Mouse (Mus musculus) lung, embryonic 14.5 days (tissue): ENCODE results near the gene Mrps27. TPM values are rescaled to one million over a fixed set of nuclear protein-coding genes. Genes with fewer than 3 reads are reported as not detected.

Source experiments
- ATAC-seq: fragments of 200-750 bp; cut with Nextera tagmentation; 2 replicates; pipeline ENCODE4 v1.8.0; 2017; ENCODE audit warnings: mild to moderate bottlenecking, moderate TSS enrichment, moderate library complexity; ENCODE audit not compliant: insufficient read depth
- DNase-seq: peaks from one replicate; pipeline ENCODE4 v3.0.0-alpha.2; 2015
- H3K27ac ChIP-seq: fragments of 300-500 bp; sonication (generic); 2 replicates; pipeline ENCODE4 v1.5.1; 2014; ENCODE audit warnings: low read depth, mild to moderate bottlenecking, moderate library complexity
- H3K27me3 ChIP-seq: fragments of 300-500 bp; sonication (generic); 2 replicates; pipeline ENCODE4 v1.6.1; 2014; ENCODE audit warnings: low read length, control low read depth; ENCODE audit not compliant: insufficient read depth
- H3K36me3 ChIP-seq: fragments of 300-500 bp; sonication (generic); 2 replicates; pipeline ENCODE4 v1.6.1; 2014; ENCODE audit warnings: control low read depth; ENCODE audit not compliant: insufficient read depth
- H3K4me1 ChIP-seq: fragments of 300-500 bp; sonication (generic); 2 replicates; pipeline ENCODE4 v1.6.1; 2014; ENCODE audit warnings: antibody characterized with exemption, control low read depth; ENCODE audit not compliant: insufficient read depth
- H3K4me2 ChIP-seq: fragments of 300-500 bp; sonication (generic); 2 replicates; pipeline ENCODE4 v1.6.1; 2014; ENCODE audit warnings: mild to moderate bottlenecking
- H3K4me3 ChIP-seq: fragments of 300-500 bp; sonication (generic); 2 replicates; pipeline ENCODE4 v1.5.1; 2014; ENCODE audit warnings: low read depth, low read length
- H3K9ac ChIP-seq: fragments of 300-500 bp; sonication (generic); 2 replicates; pipeline ENCODE4 v1.6.1; 2014
- H3K9me3 ChIP-seq: fragments of 300-500 bp; sonication (generic); 2 replicates; pipeline ENCODE4 v1.6.1; 2016; ENCODE audit warnings: low read depth, low read length, control low read depth
- CTCF ChIP-seq: IDR thresholded peaks from 2 replicates; pipeline ENCODE4 v1.5.1; 2016; ENCODE audit warnings: antibody characterized with exemption, low read depth
- WGBS: fragments of 180-500 bp; shearing (Covaris S2); extraction: QIAGEN DNeasy Blood & Tissue Kit; methylation state at CpG from one replicate; pipeline ENCODE4 v1.1.7; 2014; 5-methylcytosine and 5-hydroxymethylcytosine counted together
- polyA plus RNA-seq: library from polyadenylated mRNA; unstranded; fragments of >200 nt; fragmentation: Nextera tagmentation; extraction: Ambion mirVana; gene quantifications from 2 replicates; pipeline ENCODE4 v1.2.1, GENCODE M21; 2014

Mrps27 gene
- polyA plus RNA-seq, 1 experiment from 2014 or later, result 63.0 TPM

- ATAC-seq, result 0 out of 2 replicates have a peak, but pooled peaks have one; percentile 47
- Histone ChIP-seq H3K9ac (no peak overlapping the region), H3K9me3 (no peaks in the 10 kb centered on the region), H3K4me2 (no peak overlapping the region), H3K27ac (no peak overlapping the region), H3K36me3 (peaks cover 59% of the 10 kb centered on the region), H3K4me3 (no peak overlapping the region), H3K4me1 (no peaks in the 10 kb centered on the region), H3K27me3 (no peaks in the 10 kb centered on the region)
- no peak for TF ChIP-seq CTCF
- 64% methylated on average over 13 of the region's 13 CpGs for WGBS
- peak; percentile 32 for DNase-seq
Observed at GRCm38 (mm10) chr13:99413481-99414351, 69.1 kb downstream of the Mrps27 start.

DNA sequence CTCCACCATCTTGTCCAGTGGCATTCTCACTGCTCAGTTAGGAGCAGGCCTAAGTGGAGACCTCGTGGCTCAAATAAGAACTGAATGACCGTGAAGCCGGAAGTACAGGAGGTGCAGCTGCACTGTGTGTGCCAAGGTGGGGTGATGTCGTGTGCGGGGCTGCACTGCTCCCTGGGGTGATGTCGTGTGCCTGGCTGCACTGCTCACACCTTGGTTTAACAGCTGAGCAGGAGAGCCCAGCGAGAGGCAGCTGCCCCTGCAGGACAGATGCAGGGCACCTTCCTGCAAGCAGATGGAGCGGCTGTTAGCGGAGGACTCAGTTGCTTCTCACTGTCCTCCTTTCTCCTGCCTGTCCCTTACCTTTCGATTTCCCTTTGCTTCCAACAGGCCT lies 69.8 kb downstream of the Mrps27 start:
- Histone ChIP-seq H3K9ac (no peak overlapping the region), H3K27ac (no peak overlapping the region), H3K4me3 (no peak overlapping the region), H3K36me3 (peaks cover 55% of the 10 kb centered on the region), H3K4me1 (no peaks in the 10 kb centered on the region), H3K4me2 (no peak overlapping the region), H3K27me3 (no peaks in the 10 kb centered on the region), H3K9me3 (no peaks in the 10 kb centered on the region)
- 66% methylated on average over 10 of the region's 10 CpGs for WGBS
- no peak for DNase-seq
- TF ChIP-seq CTCF, result peak; percentile 1; the same call in 1 of the 2 replicates
- no peak for ATAC-seq

- no peaks in the 10 kb centered on the region for H3K4me1 ChIP-seq
- WGBS, result 67% methylated on average over 9 of the region's 9 CpGs
- TF ChIP-seq CTCF, result no peak
- peaks cover 38% of the 10 kb centered on the region for H3K36me3 ChIP-seq
- H3K9me3 ChIP-seq, result no peaks in the 10 kb centered on the region
- DNase-seq (no peak), ATAC-seq (no peak)
- H3K4me2 ChIP-seq, result no peak overlapping the region
- no peak overlapping the region for H3K27ac ChIP-seq
- H3K4me3 ChIP-seq, result no peak overlapping the region
- no peak overlapping the region for H3K9ac ChIP-seq
- H3K27me3 ChIP-seq, result no peaks in the 10 kb centered on the region
Observed at GRCm38 (mm10) chr13:99416601-99417000, 72.0 kb downstream of the Mrps27 start.

GRCm38 (mm10) chr13:99423581-99423980 lies 79.0 kb downstream of the Mrps27 start:
- Histone ChIP-seq H3K4me1 (no peaks in the 10 kb centered on the region), H3K36me3 (peaks cover 23% of the 10 kb centered on the region), H3K4me2 (no peak overlapping the region), H3K9me3 (no peaks in the 10 kb centered on the region), H3K27me3 (no peaks in the 10 kb centered on the region), H3K27ac (no peak overlapping the region), H3K9ac (no peak overlapping the region), H3K4me3 (no peak overlapping the region)
- WGBS, result 65% methylated on average over 13 of the region's 13 CpGs
- DNase-seq, result no peak
- ATAC-seq, result no peak
- TF ChIP-seq CTCF, result no peak

GRCm38 (mm10) chr13:99433068-99434008 lies 88.8 kb downstream of the Mrps27 start:
- H3K27me3 ChIP-seq, result no peaks in the 10 kb centered on the region
- ATAC-seq, result no peak
- H3K27ac ChIP-seq, result no peak overlapping the region
- H3K4me2 ChIP-seq, result no peak overlapping the region
- H3K9me3 ChIP-seq, result no peaks in the 10 kb centered on the region
- H3K4me1 ChIP-seq, result no peaks in the 10 kb centered on the region
- no peak for TF ChIP-seq CTCF
- peaks cover 47% of the 10 kb centered on the region; the same call in 1 of the 2 replicates for H3K36me3 ChIP-seq
- 90% methylated on average over 29 of the region's 29 CpGs for WGBS
- no peak overlapping the region for H3K9ac ChIP-seq
- DNase-seq, result no peak
- no peak overlapping the region for H3K4me3 ChIP-seq

GRCm38 (mm10) chr13:99434494-99434893 lies 89.9 kb downstream of the Mrps27 start:
- Histone ChIP-seq H3K4me1 (no peaks in the 10 kb centered on the region), H3K9me3 (no peaks in the 10 kb centered on the region), H3K27ac (no peak overlapping the region), H3K27me3 (no peaks in the 10 kb centered on the region), H3K4me2 (no peak overlapping the region), H3K4me3 (no peak overlapping the region), H3K9ac (no peak overlapping the region), H3K36me3 (peaks cover 40% of the 10 kb centered on the region; the same call in 1 of the 2 replicates)
- no peak for DNase-seq
- WGBS, result 89% methylated on average over 9 of the region's 9 CpGs
- no peak for TF ChIP-seq CTCF
- no peak for ATAC-seq

DNA sequence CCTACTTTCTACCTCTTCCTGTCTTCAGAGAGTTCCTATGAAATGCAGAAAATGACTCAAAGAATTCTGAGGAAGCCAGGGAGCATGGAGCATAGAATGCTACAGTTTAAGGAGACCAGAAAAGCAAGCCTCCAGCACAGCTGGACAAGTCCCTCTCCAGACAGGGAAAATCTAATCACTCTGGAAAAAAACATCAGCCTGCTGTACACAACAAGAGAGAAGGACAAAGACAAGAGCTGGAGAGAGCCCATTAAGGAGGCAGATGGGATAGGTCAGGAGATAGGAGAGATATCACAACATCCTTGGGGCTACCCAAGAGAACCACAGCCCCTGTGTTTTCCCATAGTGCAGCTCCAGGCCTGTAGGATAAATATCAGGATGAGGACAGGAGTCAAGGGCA lies 92.5 kb downstream of the Mrps27 start:
- H3K9me3 ChIP-seq, result no peaks in the 10 kb centered on the region
- peaks cover 33% of the 10 kb centered on the region; the same call in 1 of the 2 replicates for H3K36me3 ChIP-seq
- no peak overlapping the region for H3K9ac ChIP-seq
- no peak overlapping the region for H3K27ac ChIP-seq
- DNase-seq, result no peak
- no peaks in the 10 kb centered on the region for H3K27me3 ChIP-seq
- H3K4me2 ChIP-seq, result no peak overlapping the region
- no peak for TF ChIP-seq CTCF
- H3K4me3 ChIP-seq, result no peak overlapping the region
- ATAC-seq, result no peak
- no peaks in the 10 kb centered on the region for H3K4me1 ChIP-seq
